Mouse (Mus musculus) adrenal gland, postnatal 36 days (tissue): ENCODE results near the gene Tfec. TPM values are rescaled to one million over a fixed set of nuclear protein-coding genes. Genes with fewer than 3 reads are reported as not detected.

Experiments used
- DNase-seq, 2 experiments: peaks; one replicate each; pipeline ENCODE4 v3.0.0; 2021; ENCODE audit warnings: mixed read lengths in 1 of 2
- long read RNA-seq, 2 experiments: library from polyadenylated mRNA; stranded (forward); transcript quantifications; one replicate each; pipeline ENCODE4 v2.0.0; 2021; ENCODE audit warnings: borderline sequencing depth in 2 of 2
- total RNA-seq, 2 experiments: library from RNA; stranded (reverse); gene quantifications; 2 replicates each; pipeline ENCODE4 v1.2.3; 2021

Gene Tfec
- 1 to 10 TPM in 1 of 2 experiments, under 1 TPM in 1; 0.59 to 1.3 TPM for total RNA-seq
- long read RNA-seq, experiment 1: 0 reads
- long read RNA-seq, experiment 2: 0 reads

GRCm38 (mm10) chr6:16898251-16898862 lies at the start of gene Tfec:
Gene Tfec, minus strand, starts transcription at chr6:16898441.
- no peak for DNase-seq

DNA sequence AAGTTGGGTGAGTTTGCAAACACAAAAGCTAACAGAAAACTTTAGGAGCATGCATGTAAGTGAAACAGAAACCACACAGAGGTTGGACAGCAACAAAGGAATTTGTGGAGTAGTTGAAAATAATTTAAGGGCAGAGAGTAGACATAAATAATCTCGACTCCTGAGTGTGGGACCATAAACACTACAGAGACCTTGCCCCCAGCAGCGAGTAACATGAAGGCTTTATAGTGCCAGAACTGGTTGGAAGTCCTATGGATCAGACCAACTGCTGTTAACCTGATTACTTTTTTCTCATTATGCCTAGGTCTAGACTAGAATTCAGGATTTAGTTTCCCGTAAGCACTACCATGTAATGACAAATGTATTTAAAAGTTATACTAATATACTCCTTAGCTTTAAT lies 49.6 kb upstream of the Tfec start:
- DNase-seq: no peak

DNA sequence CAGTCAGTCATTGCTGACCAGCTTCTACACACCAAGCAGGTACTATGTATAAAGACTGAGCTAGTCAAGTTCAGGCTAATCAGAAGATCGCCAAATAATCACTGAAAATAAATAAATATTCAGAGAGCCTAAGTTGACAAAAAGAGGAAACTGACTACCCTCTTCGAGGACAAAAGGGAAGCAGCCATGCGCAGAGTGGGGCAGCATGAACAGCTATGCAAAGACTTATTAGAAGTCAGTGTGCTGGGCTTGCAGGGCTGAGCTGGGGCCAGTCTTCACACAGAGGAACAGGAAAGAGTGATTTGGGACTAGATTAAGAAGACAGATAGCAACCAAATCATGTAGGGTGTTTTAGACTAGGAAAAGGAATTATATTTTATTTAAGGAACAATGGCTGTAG lies 45.3 kb upstream of the Tfec start:
- no peak for DNase-seq

DNA sequence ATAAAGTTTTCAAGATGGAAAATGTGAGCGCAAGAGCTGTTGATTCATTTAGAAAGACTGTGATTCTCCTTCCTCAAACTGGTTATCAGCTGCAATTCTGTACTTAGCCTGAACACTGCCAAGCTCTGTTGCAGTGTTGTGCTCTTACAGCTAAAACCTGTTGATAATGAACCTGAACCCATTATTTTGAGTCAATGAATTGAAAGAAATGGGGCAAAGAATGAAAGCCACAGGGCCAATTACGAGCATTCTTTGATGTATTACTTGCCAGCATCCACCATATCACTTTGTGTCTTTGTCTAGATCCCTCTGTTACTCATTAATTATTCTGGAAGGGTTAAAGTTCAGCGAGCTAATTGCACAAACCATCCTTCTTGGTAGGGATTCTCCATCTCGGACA lies 44.2 kb upstream of the Tfec start:
- DNase-seq: no peak

DNA sequence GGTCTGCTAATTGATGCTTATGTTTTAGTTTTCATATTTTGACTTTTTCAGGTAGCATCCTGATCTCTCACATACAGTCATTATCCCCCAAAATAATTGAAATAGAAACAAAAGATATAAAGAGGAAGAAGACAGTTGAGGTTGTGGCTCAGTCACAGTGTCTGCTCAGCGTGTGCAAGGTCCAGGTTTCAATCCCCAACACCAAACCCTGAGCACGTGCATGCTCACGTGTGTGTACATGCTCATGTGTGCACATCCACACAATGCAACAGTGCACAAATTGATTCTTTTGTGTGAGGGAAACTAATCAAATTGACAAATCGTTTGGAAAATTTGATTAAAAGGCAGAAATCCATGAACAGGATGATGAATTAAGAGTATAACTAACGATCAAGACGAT lies 32.8 kb upstream of the Tfec start:
- DNase-seq: no peak

DNA sequence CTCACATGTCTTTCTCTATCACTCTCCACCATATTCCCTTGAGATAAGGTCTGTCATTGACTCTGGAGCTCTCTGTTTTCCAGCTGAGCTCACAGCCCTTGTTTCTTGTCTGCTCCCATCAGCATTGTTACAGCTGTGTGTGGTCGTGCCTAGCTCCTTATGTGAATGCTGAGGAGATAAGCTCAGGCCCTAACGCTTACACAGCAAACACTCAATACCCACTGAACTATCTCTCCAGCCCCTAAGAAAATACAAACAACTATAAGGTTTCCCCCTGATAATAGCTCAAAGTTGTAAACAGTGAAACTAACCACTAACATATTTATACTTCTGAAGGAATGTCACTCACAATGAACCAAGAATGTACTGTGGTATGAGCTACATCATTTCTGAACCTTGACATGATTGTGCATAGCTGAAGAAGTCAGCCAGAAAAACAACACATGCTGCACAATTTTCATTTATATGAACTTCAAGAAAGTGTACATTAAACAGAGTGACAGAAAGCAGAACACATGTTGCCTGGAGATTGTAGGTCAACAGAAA lies 21.9 kb upstream of the Tfec start:
- DNase-seq: no peak

DNA sequence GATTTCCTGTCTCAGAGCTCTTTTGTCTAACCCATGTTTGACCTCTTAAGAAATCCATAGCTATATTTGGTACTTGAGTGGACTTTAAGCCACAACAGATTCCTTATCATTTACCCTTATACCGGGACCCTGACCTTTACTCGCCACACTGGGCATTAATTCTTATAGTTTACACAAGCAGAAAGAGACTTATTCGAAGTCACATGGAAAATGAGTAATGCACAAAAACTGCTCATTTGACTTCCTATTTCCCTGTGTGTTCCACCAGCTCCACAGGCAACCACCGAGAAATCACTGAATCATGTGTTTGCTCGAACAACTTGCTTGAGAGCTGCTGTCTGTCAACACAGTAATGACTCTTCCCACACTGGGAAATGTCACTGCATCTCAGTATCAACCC lies 6.4 kb downstream of the Tfec start:
- DNase-seq: no peak

DNA sequence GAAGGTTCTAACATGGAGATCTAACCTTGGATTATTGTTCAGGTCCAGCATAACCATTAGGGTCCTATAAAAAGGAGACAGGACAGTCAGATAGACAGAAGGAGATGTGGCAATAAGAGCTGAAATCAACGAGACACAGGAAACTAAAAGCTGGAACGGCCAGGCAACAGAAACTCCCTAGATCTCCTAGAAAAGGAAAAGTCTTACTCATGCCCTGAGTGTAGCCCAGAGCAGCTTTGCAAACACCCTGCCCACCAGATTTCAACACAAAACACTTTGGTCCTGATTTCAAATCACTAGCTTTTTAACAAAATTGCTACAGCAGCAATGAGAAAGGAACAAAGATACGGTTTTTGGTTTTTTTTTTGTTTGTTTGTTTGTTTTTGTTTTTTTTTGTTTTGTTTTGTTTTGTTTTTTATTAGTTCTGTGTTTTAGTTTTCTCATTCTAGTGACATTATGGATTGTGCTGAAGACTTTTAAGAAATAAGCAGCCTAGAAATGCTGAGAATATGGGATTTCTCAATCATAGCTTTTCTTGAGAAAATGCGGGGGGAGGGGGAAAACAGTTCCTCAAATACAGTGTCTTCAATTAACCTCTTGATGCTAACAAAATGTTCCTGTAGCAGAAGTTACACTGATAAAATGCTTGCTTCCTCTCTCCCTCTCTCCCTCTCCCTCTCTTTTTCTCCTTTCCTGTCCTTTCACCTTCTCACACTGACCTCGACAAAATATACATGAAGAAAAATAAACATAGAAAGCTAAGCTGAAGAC lies 14.5 kb downstream of the Tfec start:
- DNase-seq: no peak

DNA sequence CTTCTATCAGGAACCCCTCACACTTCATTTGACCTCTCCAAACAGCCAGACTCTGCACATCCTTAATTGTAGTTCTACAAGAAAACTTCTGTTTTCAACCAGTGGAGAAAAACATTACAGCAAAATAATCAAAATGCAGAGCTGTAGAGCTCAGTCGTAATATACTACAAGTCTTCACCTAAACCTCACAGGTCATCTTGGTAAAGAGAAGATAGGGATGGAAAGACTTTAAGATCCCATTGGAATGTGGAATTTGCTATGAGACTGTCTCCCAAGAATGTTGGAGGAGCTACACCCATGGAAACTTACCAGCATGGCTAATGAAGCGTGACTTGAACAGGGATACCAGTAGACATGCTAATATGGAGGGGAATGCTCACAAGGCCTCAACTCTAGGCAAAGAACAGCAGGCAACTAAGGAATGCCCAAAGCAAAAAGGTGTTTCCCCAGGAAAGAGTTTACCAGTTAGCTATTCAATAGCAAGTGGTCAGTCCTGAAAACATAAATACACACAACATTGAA lies 24.2 kb downstream of the Tfec start:
- no peak for DNase-seq

DNA sequence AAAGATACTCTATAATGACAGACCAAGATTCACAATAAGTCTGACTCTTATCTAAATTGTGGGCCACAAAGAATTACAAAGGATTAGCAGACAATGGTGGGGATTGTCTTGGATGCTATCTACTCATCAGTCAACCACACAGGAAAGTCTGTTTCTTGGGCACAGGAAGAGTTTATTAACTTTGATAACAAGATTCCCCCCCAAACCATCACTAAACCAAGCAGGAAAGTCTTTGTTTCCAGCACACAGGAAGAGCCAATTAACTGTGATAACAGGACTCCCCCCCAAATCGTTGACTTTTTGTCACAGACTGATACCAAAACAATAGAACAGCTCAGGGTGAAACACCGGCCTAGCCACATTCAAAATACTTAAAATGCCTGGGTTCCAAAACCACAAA lies 28.2 kb downstream of the Tfec start:
- DNase-seq: no peak

DNA sequence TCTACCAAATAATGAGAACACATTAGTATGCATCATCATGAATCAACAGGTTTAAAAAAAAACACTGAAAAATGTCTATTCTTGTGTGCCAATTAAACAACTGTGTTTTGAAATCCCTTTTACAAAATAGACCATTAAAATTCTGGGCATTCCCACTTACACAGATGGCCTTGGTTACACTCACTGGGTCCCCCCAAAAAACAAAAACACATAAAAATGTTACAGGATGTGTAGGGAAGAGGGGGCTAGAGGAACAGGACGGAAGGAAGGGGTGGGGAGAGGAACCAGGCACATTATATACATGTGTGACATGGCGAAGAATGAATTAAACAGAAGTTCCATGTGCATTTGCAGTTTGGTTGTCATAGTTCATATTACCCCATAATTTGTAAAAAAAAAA lies 29.9 kb downstream of the Tfec start:
- no peak for DNase-seq

DNA sequence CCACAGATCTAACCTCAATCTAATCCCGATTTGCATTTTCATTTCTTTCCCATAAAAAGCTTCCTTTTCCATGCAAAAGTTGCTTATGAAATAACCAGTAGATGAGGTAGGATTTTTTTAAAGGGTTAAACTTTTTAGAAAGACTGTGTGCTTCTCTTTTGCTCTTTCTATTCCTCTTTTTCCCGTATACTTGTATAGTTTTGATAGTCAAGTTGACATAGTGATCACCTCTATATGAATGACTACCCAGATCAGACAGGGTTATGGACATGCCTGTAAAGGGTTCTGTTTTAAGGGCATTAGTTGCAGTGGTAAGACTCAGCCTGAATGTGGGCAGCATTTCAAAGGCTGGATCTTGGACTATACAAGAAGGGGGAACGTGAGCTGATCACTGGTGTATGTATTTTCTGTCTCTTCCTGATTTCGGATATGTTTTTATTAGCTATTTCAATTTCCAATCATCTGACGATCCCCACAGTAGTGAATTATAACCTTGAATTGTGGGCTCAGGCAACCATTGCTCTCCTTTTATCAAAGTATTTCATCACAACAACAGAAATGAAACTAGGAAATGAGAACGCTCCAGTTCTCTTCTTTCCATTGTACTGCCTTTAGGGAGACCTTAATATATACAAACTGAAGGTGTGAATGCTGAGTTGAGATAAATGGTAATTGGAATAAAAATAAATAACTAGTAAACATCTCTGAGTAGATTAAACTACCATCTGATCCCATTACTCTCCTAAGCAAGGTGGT lies 35.3 kb downstream of the Tfec start:
- no peak for DNase-seq

DNA sequence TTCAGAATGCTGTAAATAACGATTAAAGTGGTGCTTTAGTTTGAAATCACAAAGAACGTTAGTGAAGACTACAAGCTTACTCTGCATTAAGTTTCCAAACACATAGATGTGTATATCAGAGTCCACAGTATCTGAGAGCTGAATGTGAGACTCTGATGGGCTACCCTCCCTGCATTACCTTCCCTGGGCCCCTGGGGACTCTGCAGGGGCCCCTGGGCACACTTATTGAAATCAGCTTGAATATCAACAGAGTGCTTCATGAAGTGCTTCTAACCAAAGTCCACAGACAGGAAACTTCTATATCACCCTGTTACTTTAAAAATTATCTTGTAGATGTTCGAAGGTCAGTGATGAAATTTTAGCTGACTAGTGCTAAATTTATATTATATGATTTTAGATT lies 36.2 kb downstream of the Tfec start:
- no peak for DNase-seq

DNA sequence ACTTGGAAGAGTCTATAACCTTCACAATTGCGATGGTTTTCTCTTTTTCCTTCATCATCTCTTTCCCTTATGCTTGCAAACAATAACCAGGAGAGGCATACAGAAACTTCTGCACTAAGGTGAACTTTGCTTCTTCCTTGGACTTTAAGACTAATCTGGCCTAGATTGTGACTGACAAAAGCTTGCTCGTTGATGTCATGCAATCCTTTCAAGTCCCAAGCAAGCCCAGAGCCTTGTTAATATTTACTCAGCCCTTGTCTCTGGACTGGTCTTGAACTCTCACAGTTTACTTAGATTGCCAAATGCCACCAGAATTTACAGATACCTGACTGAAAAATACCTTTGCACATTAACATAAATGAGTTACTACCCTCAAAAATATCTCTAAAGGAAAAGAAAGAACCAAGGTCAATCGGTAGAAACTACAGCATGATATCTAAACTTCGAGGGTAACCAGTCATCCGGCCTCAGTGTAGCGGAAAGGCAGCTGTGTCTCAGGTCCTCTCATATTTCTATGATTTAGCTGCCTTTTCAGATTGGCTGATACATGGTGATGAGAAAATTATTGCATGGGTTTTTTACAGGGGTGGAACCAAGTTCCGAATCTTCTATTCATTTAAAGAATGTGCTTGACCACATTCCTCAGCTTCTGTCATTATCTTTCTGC lies 42.2 kb downstream of the Tfec start:
- no peak for DNase-seq

GRCm38 (mm10) chr6:16854977-16855376 lies 43.3 kb downstream of the Tfec start:
- DNase-seq: no peak

DNA sequence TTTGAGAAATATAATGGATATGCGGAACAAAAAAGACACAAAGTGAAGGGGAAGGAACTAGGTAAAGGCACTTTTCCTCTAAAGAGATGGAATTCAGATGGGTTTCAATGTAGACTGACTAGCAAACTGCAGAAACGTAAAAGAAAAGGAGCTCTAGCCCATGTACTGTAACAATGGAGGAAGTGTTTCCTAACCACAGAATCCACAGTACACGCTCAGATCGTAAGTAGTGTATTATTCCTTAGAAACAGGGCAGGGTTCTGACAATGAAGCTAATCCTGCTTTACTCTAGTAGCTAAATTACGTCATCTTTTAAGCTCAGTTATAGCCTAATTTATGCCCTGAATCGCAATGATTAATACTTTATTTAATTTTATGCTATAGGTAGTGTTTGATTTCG lies 51.7 kb downstream of the Tfec start:
- DNase-seq: no peak

DNA sequence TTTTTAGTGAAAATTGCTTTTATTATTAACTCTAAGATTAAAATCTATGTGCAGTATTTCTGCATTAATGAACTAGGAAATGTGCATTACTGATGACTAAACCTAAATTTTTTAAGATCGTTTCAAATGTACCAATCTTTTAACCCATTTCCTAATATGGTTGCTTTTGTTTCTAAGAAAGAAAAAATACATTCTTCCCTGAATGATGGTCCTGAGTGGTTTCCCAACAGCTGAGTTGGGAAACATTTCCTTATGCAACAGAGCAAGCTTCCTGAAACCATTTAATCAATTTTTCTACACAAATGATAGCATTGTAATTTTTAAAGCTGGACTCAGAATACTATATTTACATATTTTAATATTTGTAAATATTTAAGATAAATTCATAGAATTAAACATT lies 62.6 kb downstream of the Tfec start:
- DNase-seq: no peak

DNA sequence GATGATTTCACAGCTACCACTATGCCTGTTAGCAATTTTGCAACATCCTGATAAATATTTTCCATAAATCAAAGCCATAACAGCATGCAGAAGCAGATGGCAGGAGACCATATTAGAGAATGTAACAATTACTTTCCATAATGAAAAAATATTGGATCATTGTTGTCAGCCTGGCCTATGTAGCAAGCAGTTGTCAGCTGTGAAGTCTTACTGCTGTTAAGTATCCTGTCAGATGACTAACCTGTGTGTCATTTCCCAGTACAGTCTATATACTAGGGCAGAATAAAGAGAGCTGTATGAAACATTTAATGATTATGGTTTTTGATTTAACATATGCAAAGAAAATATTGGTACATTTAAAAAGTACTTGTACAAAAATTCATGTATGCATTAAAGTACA lies 69.9 kb downstream of the Tfec start:
- no peak for DNase-seq

- DNase-seq: no peak
Observed at GRCm38 (mm10) chr6:16821985-16822384, 76.3 kb downstream of the Tfec start.

DNA sequence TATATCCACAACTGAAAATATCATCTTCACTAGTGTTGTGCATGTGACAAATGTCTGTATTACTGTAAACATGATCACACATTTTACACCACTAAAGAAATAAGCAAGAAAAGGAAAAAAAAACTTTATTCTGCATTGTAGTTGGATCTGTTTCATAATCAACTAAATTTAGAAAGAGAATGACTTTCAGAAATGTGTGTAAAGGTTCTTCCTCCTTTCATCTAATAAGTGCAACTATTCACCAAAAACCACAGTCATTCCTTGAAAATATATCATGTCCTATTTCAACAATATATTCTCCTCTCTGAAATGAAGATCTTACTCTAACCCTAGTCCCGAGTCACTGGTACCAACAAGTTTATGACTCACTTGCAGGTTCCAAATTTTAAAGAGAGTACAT lies 91.9 kb downstream of the Tfec start:
- no peak for DNase-seq

GRCm38 (mm10) chr6:16797669-16798068 lies 100.6 kb downstream of the Tfec start:
- peak in 1 of 2 experiments; percentile 11 for DNase-seq

DNA sequence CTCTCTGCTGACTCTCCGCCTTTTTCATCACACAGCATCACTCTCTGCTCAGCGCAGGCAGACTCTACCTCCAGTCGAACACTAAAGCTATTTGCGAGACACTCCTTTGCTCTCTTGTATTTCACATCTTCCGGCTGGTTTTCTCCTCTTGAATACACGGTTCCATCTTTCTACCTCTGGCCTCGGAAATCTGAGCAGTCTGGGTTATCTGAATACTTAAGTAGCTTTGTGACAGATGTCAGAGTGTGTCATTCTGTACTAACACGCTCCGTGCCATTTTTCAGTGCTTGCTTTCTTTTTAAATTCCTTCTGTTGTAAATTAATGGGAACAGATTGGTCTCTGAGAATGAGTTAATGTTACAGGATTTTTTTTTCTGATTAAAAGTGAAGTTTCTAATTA lies 101.3 kb downstream of the Tfec start:
- DNase-seq: no peak
